Mouse (Mus musculus): ENCODE results near the gene Myl12a. TPM values are rescaled to one million over a fixed set of nuclear protein-coding genes. Genes with fewer than 3 reads are reported as not detected.

The Myl12a gene
- polyA plus RNA-seq, 1 experiment from 2014 or later: 665 TPM

DNA sequence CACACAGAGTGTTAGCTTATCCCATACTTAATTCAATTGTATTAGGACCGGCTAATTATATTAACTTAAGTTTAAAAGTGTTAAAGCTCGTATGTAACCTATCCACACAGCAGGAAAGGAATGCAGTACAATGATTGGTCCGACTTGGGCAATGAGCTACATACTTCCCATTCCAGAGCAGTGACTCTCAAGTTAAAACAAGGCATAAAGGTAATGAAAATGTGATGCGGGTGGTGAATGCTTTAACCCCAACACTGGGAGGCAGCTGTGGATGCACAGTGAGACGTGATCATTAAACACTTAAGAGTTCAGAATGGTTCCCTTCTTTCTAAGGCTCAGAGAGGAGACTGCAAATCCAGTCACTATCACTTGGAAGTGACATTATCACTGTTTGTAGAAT is 3.5 kb downstream of the Myl12a start:
- 31% methylated on average over 5 of the region's 5 CpGs for WGBS
- Histone ChIP-seq H3K27ac (replicated peaks) (no peak overlapping the region), H3K36me3 (peaks cover 13% of the 10 kb centered on the region), H3K9ac (no peak overlapping the region), H3K4me3 (replicated peaks) (no peak overlapping the region), H3K27me3 (no peaks in the 10 kb centered on the region), H3K4me2 (replicated peaks) (no peak overlapping the region), H3K4me1 (peaks cover 30% of the 10 kb centered on the region), H3K9me3 (replicated peaks) (no peaks in the 10 kb centered on the region)
- no peak for ATAC-seq (ENCODE audit: insufficient number of reproducible peaks, low FRiP score, low TSS enrichment, low read depth)

DNA sequence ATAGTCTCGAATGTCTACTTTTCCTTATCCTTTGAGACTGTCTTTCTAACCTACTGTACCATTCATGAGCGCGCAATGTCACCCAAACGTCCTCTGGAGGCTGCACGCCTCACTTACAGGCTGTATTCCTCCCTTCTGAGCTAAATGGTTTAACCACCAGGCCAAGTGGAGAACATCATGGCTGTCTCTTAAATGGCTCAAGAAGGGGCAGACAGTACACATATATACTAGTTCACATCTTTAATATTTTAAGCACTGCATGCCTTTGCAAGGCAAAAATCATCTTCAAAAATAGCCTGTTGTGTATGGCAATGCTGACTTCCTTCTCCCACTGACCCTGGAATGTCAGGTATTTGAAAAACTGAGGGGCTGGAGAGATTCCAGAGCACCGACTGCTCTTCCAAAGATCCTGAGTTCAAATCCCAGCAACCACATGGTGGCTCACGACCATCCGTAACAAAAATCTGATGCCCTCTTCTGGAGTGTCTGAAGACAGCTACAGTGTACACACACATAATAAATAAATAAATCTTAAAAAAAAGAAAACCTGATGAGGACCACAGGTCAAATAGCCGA is 4.2 kb downstream of the Myl12a start:
- Histone ChIP-seq H3K4me1 (peaks cover 32% of the 10 kb centered on the region), H3K36me3 (peaks cover 13% of the 10 kb centered on the region), H3K9me3 (replicated peaks) (no peaks in the 10 kb centered on the region), H3K27ac (replicated peaks) (0 out of 2 replicates have a peak overlapping the region, but pooled peaks have one; percentile 53), H3K4me3 (replicated peaks) (no peak overlapping the region), H3K27me3 (no peaks in the 10 kb centered on the region), H3K9ac (no peak overlapping the region), H3K4me2 (replicated peaks) (no peak overlapping the region)
- WGBS: 73% methylated on average over 9 of the region's 9 CpGs
- ATAC-seq (ENCODE audit: insufficient number of reproducible peaks, low FRiP score, low TSS enrichment, low read depth): no peak

DNA sequence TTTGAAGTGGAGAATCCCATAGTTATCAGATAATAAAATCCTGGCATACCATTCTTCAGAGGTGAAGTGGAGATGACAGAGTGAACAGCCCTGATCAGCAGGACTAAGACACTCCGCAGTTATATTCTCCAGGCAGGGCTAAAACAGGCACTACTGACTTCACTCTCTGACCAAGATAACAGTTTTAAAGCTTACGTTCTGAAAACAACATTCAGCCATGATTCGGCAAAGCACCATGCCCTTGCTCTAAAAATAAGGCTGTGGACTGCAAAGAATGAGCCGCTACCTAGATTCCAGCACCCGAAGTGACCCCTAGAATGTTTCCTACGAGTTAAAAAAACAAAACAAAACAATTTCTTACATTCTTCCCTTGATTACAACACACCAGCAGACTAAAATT is 4.8 kb downstream of the Myl12a start:
- Histone ChIP-seq H3K27ac (replicated peaks) (no peak overlapping the region), H3K4me2 (replicated peaks) (no peak overlapping the region), H3K9ac (no peak overlapping the region), H3K4me3 (replicated peaks) (no peak overlapping the region), H3K4me1 (peaks cover 26% of the 10 kb centered on the region), H3K36me3 (peaks cover 15% of the 10 kb centered on the region), H3K9me3 (replicated peaks) (no peaks in the 10 kb centered on the region), H3K27me3 (no peaks in the 10 kb centered on the region)
- 61% methylated on average over 6 of the region's 6 CpGs for WGBS
- no peak for ATAC-seq (ENCODE audit: insufficient number of reproducible peaks, low FRiP score, low TSS enrichment, low read depth)

DNA sequence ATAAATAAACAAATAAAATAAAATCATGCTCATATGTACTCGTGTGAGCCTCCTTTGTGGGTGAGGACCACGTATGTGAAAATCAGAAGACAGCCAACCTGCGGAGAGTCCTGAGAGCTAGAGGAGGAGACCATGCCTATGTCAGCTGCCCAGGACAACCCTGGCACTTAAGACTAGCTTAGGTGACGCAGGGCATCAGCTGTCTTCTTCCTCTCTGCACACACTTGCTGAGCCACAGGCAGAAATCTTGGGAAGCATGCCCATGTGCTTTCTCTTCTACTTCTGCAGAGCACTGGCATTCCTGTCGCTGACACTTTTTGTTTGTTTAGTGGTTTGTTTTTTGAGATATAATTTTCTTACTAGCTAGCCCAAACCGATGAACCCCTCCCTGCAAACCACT is 7.1 kb downstream of the Myl12a start:
- Histone ChIP-seq H3K4me3 (replicated peaks) (no peak overlapping the region), H3K9me3 (replicated peaks) (no peaks in the 10 kb centered on the region), H3K36me3 (peaks cover 24% of the 10 kb centered on the region), H3K27ac (replicated peaks) (no peak overlapping the region), H3K4me1 (peaks cover 36% of the 10 kb centered on the region), H3K4me2 (replicated peaks) (no peak overlapping the region), H3K9ac (no peak overlapping the region), H3K27me3 (no peaks in the 10 kb centered on the region)
- WGBS: 78% methylated on average over 6 of the region's 6 CpGs
- no peak for ATAC-seq (ENCODE audit: insufficient number of reproducible peaks, low FRiP score, low TSS enrichment, low read depth)

DNA sequence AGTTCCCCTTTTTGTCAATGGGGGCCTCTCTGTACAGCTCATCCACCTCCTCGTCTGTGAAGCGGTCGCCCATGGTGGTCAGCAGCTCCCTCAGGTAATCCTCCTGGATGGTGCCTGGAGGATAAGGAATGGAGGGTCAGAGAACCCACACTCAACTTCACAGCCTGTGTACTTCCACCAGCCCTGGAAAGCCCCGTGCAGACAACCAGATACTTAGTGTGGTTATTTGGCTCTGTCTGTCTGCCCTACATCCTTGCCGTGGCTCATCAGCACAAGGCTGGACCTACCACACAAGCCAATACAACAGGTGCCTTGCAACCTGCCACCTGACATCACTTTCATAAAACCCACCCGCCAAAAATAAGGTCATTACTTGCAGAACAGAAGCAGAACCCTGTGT is 8.0 kb downstream of the Myl12a start:
- Histone ChIP-seq H3K27ac (replicated peaks) (no peak overlapping the region), H3K4me3 (replicated peaks) (no peak overlapping the region), H3K4me1 (peaks cover 30% of the 10 kb centered on the region), H3K27me3 (no peaks in the 10 kb centered on the region), H3K4me2 (replicated peaks) (no peak overlapping the region), H3K9me3 (replicated peaks) (no peaks in the 10 kb centered on the region), H3K9ac (no peak overlapping the region), H3K36me3 (peaks cover 24% of the 10 kb centered on the region)
- no peak for ATAC-seq (ENCODE audit: insufficient number of reproducible peaks, low FRiP score, low TSS enrichment, low read depth)
- WGBS: 87% methylated on average over 6 of the region's 6 CpGs

DNA sequence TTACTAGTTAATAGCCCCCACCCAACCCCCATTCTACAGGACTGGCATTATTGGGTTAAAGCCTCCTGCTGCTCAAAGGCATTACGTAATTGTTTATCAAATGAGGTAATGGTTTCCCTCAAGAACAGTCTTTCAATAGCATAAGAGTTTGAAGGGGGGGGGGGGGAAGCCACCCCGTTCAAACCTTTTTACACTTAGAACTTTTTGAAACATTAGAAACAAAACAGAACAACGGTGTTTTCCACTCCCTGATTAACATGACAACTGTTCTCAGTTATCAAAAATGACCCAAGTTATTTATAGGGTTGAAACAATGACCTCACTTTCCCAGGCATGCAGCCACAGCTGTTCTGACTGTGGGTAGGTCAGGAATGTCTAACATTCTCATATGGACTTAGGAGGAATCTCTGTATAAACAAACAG is 9.3 kb downstream of the Myl12a start:
- Histone ChIP-seq H3K4me3 (replicated peaks) (no peak overlapping the region), H3K9me3 (replicated peaks) (no peaks in the 10 kb centered on the region), H3K4me1 (peaks cover 34% of the 10 kb centered on the region), H3K27me3 (no peaks in the 10 kb centered on the region), H3K9ac (no peak overlapping the region), H3K27ac (replicated peaks) (peak overlapping the region; percentile 52; the same call in 1 of the 2 replicates), H3K36me3 (peaks cover 27% of the 10 kb centered on the region), H3K4me2 (replicated peaks) (no peak overlapping the region)
- WGBS: 38% methylated on average over 3 of the region's 3 CpGs
- no peak for ATAC-seq (ENCODE audit: insufficient number of reproducible peaks, low FRiP score, low TSS enrichment, low read depth)

DNA sequence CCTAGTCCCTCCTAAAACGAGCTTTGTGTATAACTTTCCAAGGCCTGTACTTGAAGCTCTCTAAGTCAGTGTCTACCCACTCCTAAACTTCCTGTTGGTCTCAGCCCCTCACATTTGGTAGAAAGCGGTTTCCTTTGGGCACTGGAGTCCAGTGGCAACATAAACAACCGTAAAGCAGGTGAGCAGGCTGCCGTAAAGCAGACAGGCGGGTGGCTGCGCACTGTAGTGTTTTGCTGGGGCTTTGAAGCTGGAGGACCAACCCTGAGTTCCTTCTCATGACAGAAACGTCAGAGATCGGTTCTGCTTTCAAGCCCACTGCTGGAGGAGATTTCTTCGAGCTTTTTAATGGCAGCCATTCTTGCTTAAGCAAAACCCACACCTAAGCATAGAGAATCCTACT is 10.0 kb downstream of the Myl12a start:
- Histone ChIP-seq H3K9me3 (replicated peaks) (no peaks in the 10 kb centered on the region), H3K36me3 (peaks cover 31% of the 10 kb centered on the region), H3K9ac (no peak overlapping the region), H3K27ac (replicated peaks) (peak overlapping the region; percentile 30; the same call in 1 of the 2 replicates), H3K4me2 (replicated peaks) (no peak overlapping the region), H3K4me3 (replicated peaks) (no peak overlapping the region), H3K27me3 (no peaks in the 10 kb centered on the region), H3K4me1 (peaks cover 39% of the 10 kb centered on the region)
- ATAC-seq (ENCODE audit: insufficient number of reproducible peaks, low FRiP score, low TSS enrichment, low read depth): no peak
- WGBS: 80% methylated on average over 9 of the region's 9 CpGs

DNA sequence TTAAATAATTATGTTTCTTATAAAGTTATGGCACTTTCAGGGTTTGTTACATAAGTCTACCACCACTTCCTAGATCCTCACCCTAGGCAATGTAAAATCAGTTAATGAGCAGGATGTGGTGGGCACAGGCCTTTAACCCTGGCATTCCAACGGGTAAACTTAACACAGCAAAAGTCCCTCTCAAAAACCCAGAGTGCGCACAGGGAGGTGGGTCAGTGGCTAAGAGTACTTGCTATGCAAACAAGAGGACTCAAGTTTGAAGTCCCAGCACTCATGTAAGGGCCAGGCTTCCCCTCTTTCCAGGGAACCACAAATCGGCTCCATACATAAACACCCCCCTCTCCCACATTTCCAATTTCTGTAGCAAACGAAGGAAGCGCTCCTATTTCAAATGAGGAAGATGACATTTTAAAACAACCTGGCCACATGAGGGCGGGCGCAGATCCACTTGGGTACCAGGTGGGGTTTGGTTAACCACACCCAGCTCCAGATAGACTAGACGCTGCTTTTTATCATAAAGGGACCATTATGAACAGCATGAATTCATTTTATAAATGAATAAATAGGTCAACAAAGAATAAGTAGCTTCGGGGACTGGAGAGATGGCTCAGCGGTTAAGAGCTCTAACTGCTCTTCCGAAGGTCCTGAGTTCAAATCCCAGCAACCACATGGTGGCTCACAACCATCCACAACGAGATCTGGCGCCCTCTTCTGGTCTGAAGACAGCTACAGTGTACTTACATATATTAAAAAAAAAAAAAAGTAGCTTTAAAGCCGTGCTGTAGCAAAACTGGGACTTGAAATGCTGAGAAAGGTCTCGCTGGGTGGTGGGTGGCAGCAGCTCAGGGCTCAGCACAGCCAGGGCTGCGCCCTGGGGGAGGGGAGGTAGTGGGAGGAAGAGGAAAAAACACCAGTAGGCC is 10.7 kb downstream of the Myl12a start:
- Histone ChIP-seq H3K36me3 (peaks cover 31% of the 10 kb centered on the region), H3K27ac (replicated peaks) (peak overlapping the region; percentile 88), H3K4me1 (peaks cover 39% of the 10 kb centered on the region), H3K9ac (no peak overlapping the region), H3K4me3 (replicated peaks) (no peak overlapping the region), H3K9me3 (replicated peaks) (no peaks in the 10 kb centered on the region), H3K4me2 (replicated peaks) (no peak overlapping the region), H3K27me3 (no peaks in the 10 kb centered on the region)
- WGBS: 77% methylated on average over 16 of the region's 16 CpGs
- no peak for ATAC-seq (ENCODE audit: insufficient number of reproducible peaks, low FRiP score, low TSS enrichment, low read depth)

DNA sequence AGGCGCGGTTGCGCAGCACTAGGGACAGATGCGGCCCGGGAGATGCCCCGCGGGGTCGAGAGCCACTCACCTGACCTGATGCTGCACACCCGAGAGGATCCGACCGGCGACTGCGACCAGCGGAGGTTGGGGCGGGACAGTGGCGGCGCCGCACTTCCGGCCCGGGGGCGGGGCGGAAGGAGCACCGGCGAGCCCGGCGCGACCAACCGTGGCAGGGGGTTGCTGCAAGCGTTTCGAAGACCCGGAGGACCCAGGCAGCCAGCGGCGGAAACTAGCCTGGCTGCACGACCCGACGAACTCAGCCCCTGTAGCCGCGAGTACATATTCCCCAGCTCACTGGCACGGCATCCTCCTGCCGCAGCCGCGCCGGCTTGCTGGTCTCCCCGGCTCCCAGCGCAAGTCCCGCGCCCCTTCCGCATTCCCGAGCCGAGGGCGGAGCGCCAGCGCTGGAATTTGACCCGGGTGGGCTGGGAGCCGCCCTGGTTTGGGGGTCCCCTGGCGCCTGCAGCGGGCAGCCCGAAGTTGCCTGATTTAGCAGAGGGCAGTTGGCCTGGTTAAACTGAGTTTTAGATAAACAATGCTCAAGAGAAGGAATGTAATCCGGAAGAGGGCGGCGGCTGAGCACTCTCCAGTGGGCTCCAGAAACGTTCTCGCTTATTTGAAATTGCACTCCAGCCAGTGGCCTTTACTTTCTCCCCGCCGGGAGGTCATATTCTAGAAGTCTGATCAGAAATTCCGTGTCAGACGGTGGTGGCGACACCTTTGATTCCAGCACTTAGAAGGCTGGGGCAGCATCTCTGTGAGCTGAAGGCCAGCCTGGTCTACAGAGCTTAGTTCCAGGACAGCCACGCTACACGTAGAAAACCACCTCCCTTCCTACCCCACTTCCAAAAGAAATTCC is 12.0 kb downstream of the Myl12a start:
- Histone ChIP-seq H3K27ac (replicated peaks) (peak overlapping the region; percentile 88), H3K4me1 (peaks cover 39% of the 10 kb centered on the region), H3K9me3 (replicated peaks) (no peaks in the 10 kb centered on the region), H3K36me3 (peaks cover 26% of the 10 kb centered on the region), H3K27me3 (no peaks in the 10 kb centered on the region), H3K9ac (peak overlapping the region; percentile 88), H3K4me2 (replicated peaks) (peak overlapping the region; percentile 69), H3K4me3 (replicated peaks) (peak overlapping the region; percentile 78)
- peak; percentile 89 for ATAC-seq (ENCODE audit: insufficient number of reproducible peaks, low FRiP score, low TSS enrichment, low read depth)
- WGBS: under 1% methylated on average over 70 of the region's 70 CpGs

DNA sequence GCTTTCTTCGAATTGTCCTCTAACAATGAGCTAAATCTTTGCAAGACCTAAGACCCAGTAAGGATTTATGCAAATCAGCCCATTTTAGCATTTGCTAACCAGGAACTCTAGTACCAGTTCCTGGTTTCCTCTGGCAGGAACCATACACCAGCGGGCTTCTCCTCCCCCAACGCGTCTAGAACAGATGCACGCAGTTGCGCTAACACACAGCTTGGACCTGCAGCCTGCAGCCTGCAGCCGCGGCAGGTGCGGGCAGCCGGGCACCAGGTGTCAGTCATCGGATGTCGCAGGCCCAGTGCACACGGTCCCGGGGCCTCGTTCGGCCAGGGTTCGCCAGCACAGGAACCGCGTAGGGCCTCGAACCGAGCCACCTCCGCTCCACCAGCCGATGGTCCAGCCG is 12.7 kb downstream of the Myl12a start:
- Histone ChIP-seq H3K4me3 (replicated peaks) (peak overlapping the region; percentile 78), H3K9ac (peak overlapping the region; percentile 88), H3K27ac (replicated peaks) (peak overlapping the region; percentile 88), H3K9me3 (replicated peaks) (no peaks in the 10 kb centered on the region), H3K36me3 (peaks cover 25% of the 10 kb centered on the region), H3K4me2 (replicated peaks) (peak overlapping the region; percentile 69), H3K27me3 (no peaks in the 10 kb centered on the region), H3K4me1 (peaks cover 39% of the 10 kb centered on the region)
- ATAC-seq (ENCODE audit: insufficient number of reproducible peaks, low FRiP score, low TSS enrichment, low read depth): peak; percentile 27; the same call in 1 of the 2 replicates
- WGBS: 1% methylated on average over 24 of the region's 24 CpGs

DNA sequence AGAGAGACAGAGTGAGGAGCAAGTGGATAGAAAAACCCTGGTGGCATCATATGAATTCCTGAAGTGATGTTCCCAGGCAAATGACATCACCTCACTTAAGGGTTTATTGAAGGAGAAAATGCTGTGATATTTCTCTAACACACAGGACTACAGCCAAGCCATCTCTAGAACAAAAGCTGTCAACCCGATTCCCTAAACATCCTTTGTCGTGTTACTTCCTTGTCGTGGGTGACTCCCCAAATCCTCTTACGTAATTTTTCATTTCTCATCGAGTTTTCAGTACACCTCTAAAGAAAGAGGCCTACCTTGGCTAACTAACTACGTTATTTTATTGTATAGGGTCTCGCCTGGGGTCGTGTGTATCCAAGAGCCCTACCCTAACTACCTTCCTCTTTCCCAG is 13.2 kb downstream of the Myl12a start:
- peaks cover 25% of the 10 kb centered on the region for H3K36me3 ChIP-seq
- 46% methylated on average over 8 of the region's 8 CpGs for WGBS
- no peak for ATAC-seq (ENCODE audit: insufficient number of reproducible peaks, low FRiP score, low TSS enrichment, low read depth)
- no peak overlapping the region for H3K9ac ChIP-seq
- no peaks in the 10 kb centered on the region for H3K9me3 ChIP-seq (replicated peaks)
- peak overlapping the region; percentile 69 for H3K4me2 ChIP-seq (replicated peaks)
- peak overlapping the region; percentile 78 for H3K4me3 ChIP-seq (replicated peaks)
- H3K4me1 ChIP-seq: peaks cover 39% of the 10 kb centered on the region
- H3K27me3 ChIP-seq: no peaks in the 10 kb centered on the region
- 0 out of 2 replicates have a peak overlapping the region, but pooled peaks have one; percentile 88 for H3K27ac ChIP-seq (replicated peaks)

All from embryonic facial prominence, embryonic 15.5 days (tissue).